Mouse (Mus musculus) heart, adult 10 weeks (tissue): ENCODE measurements around the gene Krt32. TPM values are rescaled to one million over a fixed set of nuclear protein-coding genes. Genes with fewer than 3 reads are reported as not detected.

Experiments used
- polyA plus RNA-seq: library from polyadenylated mRNA; stranded (reverse); fragments of 350-450 nt; fragmentation: Illumina TruSeq; extraction: RNeasy Lipid Tissue Mini Kit (QIAGEN cat#74804); gene quantifications from one replicate; pipeline ENCODE4 v1.2.3, GENCODE M21; 2014; ENCODE audit warnings: low read depth, low replicate concordance

Krt32 gene
- polyA plus RNA-seq, result not detected

GRCm38 (mm10) chr11:100087861-100088260 lies at the start of gene Krt32:
Gene Krt32, minus strand, starts transcription at chr11:100088226.

GRCm38 (mm10) chr11:100135731-100136130 lies 47.7 kb upstream of the Krt32 start, which contains the start of gene Krt15:
Gene Krt15, minus strand, starts transcription at chr11:100135928.

GRCm38 (mm10) chr11:100121466-100121865 lies 33.4 kb upstream of the Krt32 start, which contains the start of gene Krt13:
Gene Krt13, minus strand, starts transcription at chr11:100121566.

GRCm38 (mm10) chr11:100105576-100106122 lies 17.6 kb upstream of the Krt32 start, which contains the start of gene Krt36:
Gene Krt36, minus strand, starts transcription at chr11:100105626.

GRCm38 (mm10) chr11:100096141-100096540 lies 8.1 kb upstream of the Krt32 start, which contains the start of gene Krt35:
Gene Krt35, minus strand, starts transcription at chr11:100096241.

GRCm38 (mm10) chr11:100050451-100050850 lies 37.6 kb downstream of the Krt32 start, which contains the start of gene Krt31:
Gene Krt31, minus strand, starts transcription at chr11:100050551.

GRCm38 (mm10) chr11:100041454-100041853 lies 46.6 kb downstream of the Krt32 start, which contains the start of gene Krt34:
Gene Krt34, minus strand, starts transcription at chr11:100041554.

Other genes starting within 250 kb of the Krt32 start
- not detected for gene Krtap4-16, start 236.6 kb downstream of the Krt32 start, polyA plus RNA-seq
- not detected for gene Gm11568, start 230.3 kb downstream of the Krt32 start, polyA plus RNA-seq
- gene Gm11559, start 223.8 kb downstream of the Krt32 start, polyA plus RNA-seq, result not detected
- not detected for gene Krtap9-1, start 214.8 kb downstream of the Krt32 start, polyA plus RNA-seq
- gene Gm11567, start 209.0 kb downstream of the Krt32 start, polyA plus RNA-seq, result not detected
- gene Krtap31-1, start 180.3 kb downstream of the Krt32 start, polyA plus RNA-seq, result not detected
- not detected for gene Gm11565, start 173.5 kb downstream of the Krt32 start, polyA plus RNA-seq
- gene Krtap31-2, start 151.9 kb downstream of the Krt32 start, polyA plus RNA-seq, result not detected
- not detected for gene Krtap9-5, start 139.8 kb downstream of the Krt32 start, polyA plus RNA-seq
- gene Krtap29-1, start 109.2 kb downstream of the Krt32 start, polyA plus RNA-seq, result not detected
- gene Krtap16-1, start 101.6 kb downstream of the Krt32 start, polyA plus RNA-seq, result not detected
- not detected for gene Krtap17-1, start 94.2 kb downstream of the Krt32 start, polyA plus RNA-seq
- not detected for gene Krt33a, start 72.0 kb downstream of the Krt32 start, polyA plus RNA-seq
- not detected for gene Krt33b, start 58.4 kb downstream of the Krt32 start, polyA plus RNA-seq
- gene Krt34, start 46.7 kb downstream of the Krt32 start, polyA plus RNA-seq, result not detected
- gene Krt31, start 37.7 kb downstream of the Krt32 start, polyA plus RNA-seq, result not detected
- gene Krt35, start 8.0 kb upstream of the Krt32 start, polyA plus RNA-seq, result not detected
- gene Krt36, start 17.4 kb upstream of the Krt32 start, polyA plus RNA-seq, result not detected
- not detected for gene Krt13, start 33.3 kb upstream of the Krt32 start, polyA plus RNA-seq
- gene Krt15, start 47.7 kb upstream of the Krt32 start, polyA plus RNA-seq, result not detected
- 7.3 TPM for gene Krt19, start 60.4 kb upstream of the Krt32 start, polyA plus RNA-seq
- not detected for gene Krt9, start 105.0 kb upstream of the Krt32 start, polyA plus RNA-seq
- not detected for gene Krt14, start 119.3 kb upstream of the Krt32 start, polyA plus RNA-seq
- gene Krt16, start 160.7 kb upstream of the Krt32 start, polyA plus RNA-seq, result not detected
- not detected for gene Krt17, start 172.8 kb upstream of the Krt32 start, polyA plus RNA-seq
- gene Krt42, start 181.6 kb upstream of the Krt32 start, polyA plus RNA-seq, result not detected
- gene Eif1, start 231.7 kb upstream of the Krt32 start, polyA plus RNA-seq, result 1,167 TPM
- not detected for gene Gast, start 246.2 kb upstream of the Krt32 start, polyA plus RNA-seq